Mouse (Mus musculus): ENCODE measurements around the gene Fyn.

DNA sequence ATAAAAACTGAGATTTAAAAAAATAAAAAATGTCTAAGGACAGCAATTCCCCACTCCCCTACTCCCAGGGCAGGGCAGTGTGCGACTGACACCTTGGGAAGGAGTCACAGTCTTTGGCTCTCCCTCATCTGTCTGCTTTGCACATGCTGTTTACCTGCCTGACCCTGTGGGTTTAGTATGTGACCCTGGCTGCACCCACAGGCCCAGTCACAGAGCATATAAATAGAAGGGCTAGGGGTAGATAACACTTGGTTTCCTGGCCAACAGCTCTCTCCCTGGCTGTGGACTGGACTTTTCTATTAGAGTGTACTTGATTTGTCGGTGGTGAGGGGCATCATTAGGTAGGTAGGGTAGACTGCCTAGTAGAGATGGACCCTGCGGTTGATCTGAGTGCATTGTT lies 19.5 kb downstream of the Fyn start:
- TF ChIP-seq CTCF (IDR thresholded peaks at IDR 0.05; ENCODE audit: low read depth) = no peak
- no peak for TF ChIP-seq EP300 (IDR thresholded peaks at IDR 0.05; ENCODE audit: low read depth)

Measured in liver, postnatal 0 days (tissue).